ENCODE assay signal across 8 mouse cellular contexts in the genomic region with DNA sequence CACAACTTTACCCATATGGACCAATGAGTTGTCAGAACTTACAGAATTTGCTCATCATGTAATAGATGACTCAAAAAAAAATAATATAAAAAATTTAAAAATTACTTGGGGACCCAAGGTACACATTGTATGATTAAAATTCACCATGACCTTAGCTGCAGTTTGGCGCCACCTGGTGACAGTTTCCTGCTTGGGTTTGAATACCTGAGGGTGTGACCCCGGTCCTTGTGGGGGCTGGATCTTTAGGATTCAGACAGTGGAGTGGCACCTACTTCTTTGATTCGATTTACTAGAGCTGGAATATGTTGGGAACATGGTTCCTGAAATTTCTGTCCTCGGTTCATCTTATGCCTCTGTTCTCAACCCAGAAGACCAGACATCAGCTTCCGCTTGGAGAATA.
DNase-seq lines count a peak whose midpoint lies in the region; ATAC-seq and TF ChIP-seq lines count a peak whose summit lies in the region.

No protein-coding gene starts in this region.

- no peaks in the 10 kb centered on the region for H3K36me3 ChIP-seq in lung, postnatal 0 days (ENCODE audit: insufficient read depth, low read length)
- no peaks in the 10 kb centered on the region for H3K36me3 ChIP-seq in embryonic facial prominence, embryonic 11.5 days (replicated peaks; ENCODE audit: control insufficient read depth, insufficient read depth, low read depth, low read length)

- H3K27ac ChIP-seq in lung, postnatal 0 days (ENCODE audit: low read length): no peak overlapping the region
- H3K27ac ChIP-seq in embryonic facial prominence, embryonic 11.5 days (replicated peaks; ENCODE audit: low read depth, low read length): no peak overlapping the region

- no peak overlapping the region for H3K9ac ChIP-seq in lung, postnatal 0 days (replicated peaks; ENCODE audit: low read depth)
- H3K9ac ChIP-seq in embryonic facial prominence, embryonic 11.5 days (replicated peaks; ENCODE audit: low read length): no peak overlapping the region

- no peak for ATAC-seq in lung, postnatal 0 days
- ATAC-seq in embryonic facial prominence, embryonic 11.5 days (replicated peaks; ENCODE audit: insufficient number of reproducible peaks, low FRiP score, low TSS enrichment, low read depth): no peak
- no peak for ATAC-seq in erythroblast, adult 5-6 weeks (replicated peaks; ENCODE audit: low FRiP score, poor library complexity, severe bottlenecking)

- no peaks in the 10 kb centered on the region for H3K27me3 ChIP-seq in lung, postnatal 0 days (replicated peaks; ENCODE audit: insufficient read depth, low read length)
- no peaks in the 10 kb centered on the region for H3K27me3 ChIP-seq in embryonic facial prominence, embryonic 11.5 days (ENCODE audit: control insufficient read depth, insufficient read depth, low read length)

- peak; percentile 33 for TF ChIP-seq CTCF in lung, postnatal 0 days (IDR thresholded peaks at IDR 0.05)
- TF ChIP-seq CTCF in lung, adult 2 months (IDR thresholded peaks at IDR 0.05; ENCODE audit: insufficient read depth, low read length): no peak

- TF ChIP-seq EP300 in lung, postnatal 0 days (IDR thresholded peaks at IDR 0.05): no peak

- 59% methylated on average over 5 of the region's 5 CpGs for WGBS in lung, postnatal 0 days
- WGBS in embryonic facial prominence, embryonic 11.5 days: 78% methylated on average over 5 of the region's 5 CpGs
- WGBS in lung, adult 2 months: 56% methylated on average over 5 of the region's 5 CpGs

- no peak for TF ChIP-seq POLR2A in lung, adult 2 months (IDR thresholded peaks at IDR 0.05; ENCODE audit: borderline replicate concordance, extremely low read depth, low read depth, low read length)

- H3K4me1 ChIP-seq in lung, postnatal 0 days (ENCODE audit: insufficient read depth, low read depth, low read length): no peaks in the 10 kb centered on the region
- H3K4me1 ChIP-seq in embryonic facial prominence, embryonic 11.5 days (ENCODE audit: control insufficient read depth, insufficient read depth, low read length): no peaks in the 10 kb centered on the region
- no peaks in the 10 kb centered on the region for H3K4me1 ChIP-seq in lung, adult 2 months (ENCODE audit: control insufficient read depth, insufficient read depth, low read length)

- no peaks in the 10 kb centered on the region for H3K9me3 ChIP-seq in lung, postnatal 0 days (ENCODE audit: low read length)
- H3K9me3 ChIP-seq in embryonic facial prominence, embryonic 11.5 days (replicated peaks; ENCODE audit: control insufficient read depth, low read length): no peaks in the 10 kb centered on the region

- H3K4me2 ChIP-seq in lung, postnatal 0 days (replicated peaks; ENCODE audit: low read depth, low read length): no peak overlapping the region
- no peak overlapping the region for H3K4me2 ChIP-seq in embryonic facial prominence, embryonic 11.5 days (ENCODE audit: low read depth, low read length)

- H3K4me3 ChIP-seq in lung, postnatal 0 days (ENCODE audit: low read depth, low read length): no peak overlapping the region
- H3K4me3 ChIP-seq in embryonic facial prominence, embryonic 11.5 days (ENCODE audit: low read depth, low read length): no peak overlapping the region
- H3K4me3 ChIP-seq in lung, adult 2 months (replicated peaks; ENCODE audit: extremely low read depth, low read depth, low read length): no peak overlapping the region

- peak; percentile 9 for DNase-seq in gastrocnemius, adult 18-20 months (ENCODE audit: low spot score)
- no peak for DNase-seq in gastrocnemius, postnatal 4 days (ENCODE audit: low spot score in 2 of 2)
- DNase-seq in lung, postnatal 0 days (ENCODE audit: low spot score): no peak
- no peak for DNase-seq in lung, adult 18-20 months
- peak; percentile 15 for DNase-seq in MEL-GATA-1-ER (ENCODE audit: extremely low read depth, low read depth)
- DNase-seq in embryonic facial prominence, embryonic 11.5 days (ENCODE audit: low spot score): peak; percentile 26
- DNase-seq in lung, adult 2 months: no peak

Comparison
In these comparisons a context has a peak if more than half of its experiments do, and no peak if none do; other contexts are left out.
1. DNase-seq: peak in gastrocnemius, adult 18-20 months (single experiment), MEL-GATA-1-ER (single experiment) and embryonic facial prominence, embryonic 11.5 days (single experiment); none in gastrocnemius, postnatal 4 days (0 of 2), lung, postnatal 0 days (single experiment), lung, adult 18-20 months (0 of 2) and lung, adult 2 months (single experiment).